Mouse (Mus musculus) E14TG2a.4 (cell line): ENCODE results near the gene Wnt5b.

Experiments used
- CTCF ChIP-seq: conservative IDR thresholded peaks from 2 replicates; pipeline ENCODE4 v1.5.1; 2014; ENCODE audit warnings: low read length
- NANOG ChIP-seq: IDR thresholded peaks from 2 replicates; pipeline ENCODE4 v1.6.1; 2014; ENCODE audit warnings: borderline replicate concordance, low read length, mixed read lengths
- POU5F1 ChIP-seq: IDR thresholded peaks from 2 replicates; pipeline ENCODE4 v1.6.1; 2014; ENCODE audit warnings: low read length, borderline replicate concordance

DNA sequence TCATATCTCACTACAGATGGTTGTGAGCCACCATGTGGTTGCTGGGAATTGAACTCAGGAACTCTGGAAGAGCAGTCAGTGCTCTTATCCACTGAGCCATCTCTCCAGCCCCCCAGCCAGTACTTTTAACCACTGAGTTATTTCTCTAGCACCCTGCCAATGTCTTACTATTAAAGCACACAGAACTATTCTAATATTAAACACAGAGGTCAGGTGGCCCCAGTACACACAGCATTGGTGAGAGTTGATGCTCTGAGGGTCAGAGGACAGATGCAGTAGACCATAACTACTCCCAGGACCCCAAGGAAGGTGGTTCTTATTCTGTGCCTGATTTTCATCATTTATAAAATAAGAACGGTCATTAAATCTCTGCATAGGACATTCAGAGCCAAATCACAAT is 78.0 kb downstream of the Wnt5b start:
- TF ChIP-seq CTCF (no peak), POU5F1 (no peak), NANOG (no peak)
